Mouse (Mus musculus) cortical plate, adult 2 months (tissue): Measurements from ENCODE around the gene Akt1.

Experiments used
- CTCF ChIP-seq: fragments of 200-500 bp; IDR thresholded peaks from 2 replicates; pipeline ENCODE4 v1.5.1; 2011; ENCODE audit warnings: mild to moderate bottlenecking, control low read depth, low read length; ENCODE audit not compliant: insufficient read depth; ENCODE audit errors: extremely low read depth
- POLR2A ChIP-seq: fragments of 200-500 bp; IDR thresholded peaks from 2 replicates; pipeline ENCODE4 v1.6.1; 2011; ENCODE audit warnings: mild to moderate bottlenecking, low read length, control low read depth; ENCODE audit not compliant: insufficient read depth; ENCODE audit errors: extremely low read depth

- TF ChIP-seq CTCF = no peak
- no peak for TF ChIP-seq POLR2A
These were observed 35.2 kb downstream of the Akt1 start for GRCm38 (mm10) chr12:112639526-112639925.
